In the genomic region with DNA sequence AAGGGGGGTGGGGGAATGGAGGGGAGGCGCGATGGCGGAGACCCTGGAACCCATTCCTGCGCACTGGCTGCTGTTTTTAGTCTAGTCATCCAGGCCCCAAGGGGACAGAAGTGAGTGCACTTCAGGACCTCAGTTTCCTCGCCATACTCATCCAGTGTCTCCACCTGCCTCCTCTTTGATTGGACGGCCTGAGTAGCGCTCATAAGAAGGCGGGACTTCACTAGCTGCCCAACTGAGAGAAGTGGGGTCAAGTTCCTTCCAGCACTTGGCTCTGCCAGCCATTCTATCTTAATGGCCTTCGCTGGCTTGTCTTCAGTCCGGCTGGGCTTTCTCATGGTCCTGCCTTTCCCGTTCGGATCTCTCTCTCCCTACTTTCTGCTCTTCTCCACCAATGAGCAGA, we compare ENCODE assay signal across 8 mouse cellular contexts. TPM values are rescaled to one million over a fixed set of nuclear protein-coding genes. Genes with fewer than 3 reads are reported as not detected.
A peak's percentile ranks its signal among the peaks of the same experiment; 100 is the strongest.
DNase-seq lines count a peak whose midpoint lies in the region; ATAC-seq and TF ChIP-seq lines count a peak whose summit lies in the region.
"Had no signal": no experiment of that assay in that cellular context is flagged by ENCODE, and none has a peak within 500 bp of the region (broad histone marks: within the 10 kb centered on the region; RNA-seq: fewer than 3 reads in every experiment).

No protein-coding gene starts in this region.

- no peaks in the 10 kb centered on the region for H3K27me3 ChIP-seq in kidney, postnatal 0 days (ENCODE audit: insufficient read depth, low read length)
- peaks cover 39% of the 10 kb centered on the region for H3K27me3 ChIP-seq in embryonic facial prominence, embryonic 10.5 days (replicated peaks; ENCODE audit: low read depth, poor library complexity, severe bottlenecking)
- H3K27me3 ChIP-seq in hindbrain, embryonic 15.5 days, result peaks cover 17% of the 10 kb centered on the region

- H3K4me1 ChIP-seq in kidney, postnatal 0 days (replicated peaks; ENCODE audit: insufficient read depth, low read length), result 0 out of 2 replicates have a peak, but pooled peaks cover 3% of the 10 kb centered on the region
- peaks cover 21% of the 10 kb centered on the region for H3K4me1 ChIP-seq in embryonic facial prominence, embryonic 10.5 days
- H3K4me1 ChIP-seq in hindbrain, embryonic 15.5 days (replicated peaks), result peaks cover 14% of the 10 kb centered on the region

- TF ChIP-seq CTCF in kidney, postnatal 0 days (IDR thresholded peaks at IDR 0.05; ENCODE audit: low read depth), result no peak

- WGBS in kidney, postnatal 0 days, result 13% methylated on average over 12 of the region's 12 CpGs
- WGBS in embryonic facial prominence, embryonic 10.5 days, result 18% methylated on average over 12 of the region's 12 CpGs
- 21% methylated on average over 12 of the region's 12 CpGs for WGBS in hindbrain, embryonic 15.5 days

- H3K9me3 ChIP-seq in kidney, postnatal 0 days (replicated peaks; ENCODE audit: low read length), result no peaks in the 10 kb centered on the region
- H3K9me3 ChIP-seq in embryonic facial prominence, embryonic 10.5 days, result peaks cover 4% of the 10 kb centered on the region
- no peaks in the 10 kb centered on the region for H3K9me3 ChIP-seq in hindbrain, embryonic 15.5 days

- no peak overlapping the region for H3K9ac ChIP-seq in kidney, postnatal 0 days (ENCODE audit: low read depth, low read length)
- no peak overlapping the region for H3K9ac ChIP-seq in hindbrain, embryonic 15.5 days
- H3K9ac ChIP-seq: liver, embryonic 14.5 days had no signal

- peak; percentile 29 for DNase-seq in kidney, postnatal 0 days (ENCODE audit: low spot score)
- DNase-seq in kidney, adult 9 months, result no peak
- DNase-seq in embryonic facial prominence, embryonic 10.5 days (ENCODE audit: low spot score), result no peak
- peak; percentile 40 for DNase-seq in retina, embryonic 14.5 days (ENCODE audit: low spot score)
- no peak for DNase-seq in right cerebral cortex, postnatal 10 days (ENCODE audit: low spot score in 2 of 2)
- no peak for DNase-seq in ovary, postnatal 14 days (ENCODE audit: low spot score)

- no peak overlapping the region for H3K4me3 ChIP-seq in kidney, postnatal 0 days (replicated peaks; ENCODE audit: low read depth, low read length)
- peak overlapping the region; percentile 67 for H3K4me3 ChIP-seq in embryonic facial prominence, embryonic 10.5 days
- no peak overlapping the region for H3K4me3 ChIP-seq in hindbrain, embryonic 15.5 days

- no peak overlapping the region for H3K27ac ChIP-seq in kidney, postnatal 0 days
- no peak overlapping the region for H3K27ac ChIP-seq in embryonic facial prominence, embryonic 10.5 days (replicated peaks)
- no peak overlapping the region for H3K27ac ChIP-seq in hindbrain, embryonic 15.5 days (replicated peaks)
- H3K27ac ChIP-seq: liver, embryonic 14.5 days had no signal

- ATAC-seq in kidney, postnatal 0 days (replicated peaks; ENCODE audit: low FRiP score, low read depth), result no peak
- ATAC-seq in hindbrain, embryonic 15.5 days (ENCODE audit: low FRiP score, low read depth), result no peak

- peak overlapping the region; percentile 74 for H3K4me2 ChIP-seq in kidney, postnatal 0 days (ENCODE audit: low read length)
- H3K4me2 ChIP-seq in hindbrain, embryonic 15.5 days, result peak overlapping the region; percentile 98

- no peaks in the 10 kb centered on the region for H3K36me3 ChIP-seq in kidney, postnatal 0 days (ENCODE audit: insufficient read depth, low read length)
- H3K36me3 ChIP-seq in embryonic facial prominence, embryonic 10.5 days (replicated peaks), result no peaks in the 10 kb centered on the region
- H3K36me3 ChIP-seq in hindbrain, embryonic 15.5 days, result no peaks in the 10 kb centered on the region

RNA-seq across cellular contexts. Expression of a gene that starts 10.8 kb away (rescaled TPM):
- polyA plus RNA-seq in kidney, postnatal 0 days (2015; fragmentation: Nextera tagmentation; extraction: Ambion mirVana), result 2.7 and 2.8 TPM in 2 replicates
- 1.0 and 1.2 TPM in 2 replicates for polyA plus RNA-seq in embryonic facial prominence, embryonic 10.5 days (2016; fragmentation: Nextera tagmentation; extraction: Ambion mirVana)
- 0.49 and 0.58 TPM in 2 replicates for polyA plus RNA-seq in hindbrain, embryonic 15.5 days (2015; fragmentation: Nextera tagmentation; extraction: Ambion mirVana)

RNA-seq across cellular contexts. Expression of a gene that starts 29.2 kb away (rescaled TPM):
- 1.4 and 1.5 TPM in 2 replicates for polyA plus RNA-seq in kidney, postnatal 0 days (2015; fragmentation: Nextera tagmentation; extraction: Ambion mirVana)
- 0.57 and 1.1 TPM in 2 replicates for polyA plus RNA-seq in embryonic facial prominence, embryonic 10.5 days (2016; fragmentation: Nextera tagmentation; extraction: Ambion mirVana)
- 10.8 and 10.9 TPM in 2 replicates for polyA plus RNA-seq in hindbrain, embryonic 15.5 days (2015; fragmentation: Nextera tagmentation; extraction: Ambion mirVana)

RNA-seq across cellular contexts. Expression of a gene that starts 49.6 kb away (rescaled TPM):
- 38.6 and 38.7 TPM in 2 replicates for polyA plus RNA-seq in kidney, postnatal 0 days (2015; fragmentation: Nextera tagmentation; extraction: Ambion mirVana)
- polyA plus RNA-seq in embryonic facial prominence, embryonic 10.5 days (2016; fragmentation: Nextera tagmentation; extraction: Ambion mirVana), result 11.0 and 13.6 TPM in 2 replicates
- polyA plus RNA-seq in hindbrain, embryonic 15.5 days (2015; fragmentation: Nextera tagmentation; extraction: Ambion mirVana), result 0.39 and 0.74 TPM in 2 replicates

Comparison
In these comparisons a context has a peak if more than half of its experiments do, and no peak if none do; other contexts are left out.
1. DNase-seq: peak in kidney, postnatal 0 days (single experiment) and retina, embryonic 14.5 days (single experiment); none in kidney, adult 9 months (single experiment), embryonic facial prominence, embryonic 10.5 days (single experiment), right cerebral cortex, postnatal 10 days (0 of 2) and ovary, postnatal 14 days (single experiment).